In genomic region chr2:152922376-152922775, GRCm38 (mm10) we compare ENCODE assay signal across 19 mouse cellular contexts. TPM values are rescaled to one million over a fixed set of nuclear protein-coding genes. Genes with fewer than 3 reads are reported as not detected.
DNase-seq lines count a peak whose midpoint lies in the region; ATAC-seq lines count a peak whose summit lies in the region.
"Had no signal": no experiment of that assay in that cellular context is flagged by ENCODE, and none has a peak within 500 bp of the region (broad histone marks: within the 10 kb centered on the region; RNA-seq: fewer than 3 reads in every experiment).

No protein-coding gene starts in this region.

- no peaks in the 10 kb centered on the region for H3K36me3 ChIP-seq in midbrain, embryonic 10.5 days
- no peaks in the 10 kb centered on the region for H3K36me3 ChIP-seq in midbrain, embryonic 16.5 days (ENCODE audit: control insufficient read depth, insufficient read depth, low read length)
- H3K36me3 ChIP-seq in embryonic facial prominence, embryonic 13.5 days, result no peaks in the 10 kb centered on the region
- H3K36me3 ChIP-seq: kidney, embryonic 15.5 days; lung, embryonic 15.5 days had no signal

- DNase-seq in gastrocnemius, postnatal 25 days, result peak; percentile 33
- DNase-seq in gastrocnemius, adult 8-10 months (ENCODE audit: low spot score in 2 of 2), result no peak
- DNase-seq in midbrain, embryonic 10.5 days (ENCODE audit: low spot score), result no peak
- peak; percentile 41 for DNase-seq in retina, embryonic 14.5 days (ENCODE audit: low spot score)
- no peak for DNase-seq in left cerebral cortex, postnatal 25 days (ENCODE audit: low spot score in 2 of 2)
- DNase-seq: B cell, adult 2 months; cerebellum, adult 11 months; forebrain, postnatal 0 days; gastrocnemius, postnatal 36 days had no signal

- H3K9ac ChIP-seq in midbrain, embryonic 16.5 days (ENCODE audit: low read depth, low read length), result no peak overlapping the region
- H3K9ac ChIP-seq in embryonic facial prominence, embryonic 13.5 days, result peak overlapping the region; percentile 32
- H3K9ac ChIP-seq: forebrain, postnatal 0 days; kidney, embryonic 15.5 days; lung, embryonic 15.5 days had no signal

- H3K4me3 ChIP-seq in midbrain, embryonic 10.5 days, result no peak overlapping the region
- no peak overlapping the region for H3K4me3 ChIP-seq in midbrain, embryonic 16.5 days (ENCODE audit: low read depth, low read length)
- H3K4me3 ChIP-seq in embryonic facial prominence, embryonic 13.5 days, result no peak overlapping the region
- H3K4me3 ChIP-seq: kidney, embryonic 15.5 days; lung, embryonic 15.5 days had no signal

- ATAC-seq in midbrain, embryonic 16.5 days, result no peak
- no peak for ATAC-seq in embryonic facial prominence, embryonic 13.5 days (ENCODE audit: insufficient number of reproducible peaks, insufficient read depth, low FRiP score, low TSS enrichment, low read depth)
- no peak for ATAC-seq in granulocyte monocyte progenitor cell, adult 5-6 weeks (replicated peaks; ENCODE audit: poor library complexity, severe bottlenecking)
- ATAC-seq: forebrain, postnatal 0 days had no signal

- intact Hi-C loops in left cerebral cortex, postnatal 25 days (cut with DNase I), result no loop called here

- peaks cover 8% of the 10 kb centered on the region for H3K27me3 ChIP-seq in midbrain, embryonic 10.5 days (ENCODE audit: low read depth, poor library complexity, severe bottlenecking)
- no peaks in the 10 kb centered on the region for H3K27me3 ChIP-seq in midbrain, embryonic 16.5 days (ENCODE audit: control insufficient read depth, insufficient read depth, low read depth, low read length)
- peaks cover 2% of the 10 kb centered on the region; the same call in 1 of the 2 replicates for H3K27me3 ChIP-seq in embryonic facial prominence, embryonic 13.5 days
- H3K27me3 ChIP-seq: kidney, embryonic 15.5 days had no signal

- 35% methylated on average over 7 of the region's 7 CpGs for WGBS in midbrain, embryonic 10.5 days
- WGBS in midbrain, embryonic 16.5 days, result 35% methylated on average over 6 of the region's 7 CpGs
- 14% methylated on average over 7 of the region's 7 CpGs for WGBS in embryonic facial prominence, embryonic 13.5 days

- peaks cover 55% of the 10 kb centered on the region for H3K4me1 ChIP-seq in midbrain, embryonic 10.5 days
- no peaks in the 10 kb centered on the region for H3K4me1 ChIP-seq in midbrain, embryonic 16.5 days (ENCODE audit: control insufficient read depth, insufficient read depth, low read length)
- peaks cover 20% of the 10 kb centered on the region for H3K4me1 ChIP-seq in embryonic facial prominence, embryonic 13.5 days

- H3K27ac ChIP-seq in midbrain, embryonic 10.5 days (replicated peaks), result peak overlapping the region; percentile 42
- no peak overlapping the region for H3K27ac ChIP-seq in midbrain, embryonic 16.5 days (ENCODE audit: low read length)
- no peak overlapping the region for H3K27ac ChIP-seq in embryonic facial prominence, embryonic 13.5 days
- H3K27ac ChIP-seq: kidney, embryonic 15.5 days; lung, embryonic 15.5 days had no signal

- no peak overlapping the region for H3K4me2 ChIP-seq in midbrain, embryonic 16.5 days (ENCODE audit: low read length)
- no peak overlapping the region for H3K4me2 ChIP-seq in embryonic facial prominence, embryonic 13.5 days
- H3K4me2 ChIP-seq: kidney, embryonic 15.5 days; liver, embryonic 11.5 days; lung, embryonic 15.5 days had no signal

- no peaks in the 10 kb centered on the region for H3K9me3 ChIP-seq in midbrain, embryonic 10.5 days (replicated peaks)
- H3K9me3 ChIP-seq in midbrain, embryonic 16.5 days (replicated peaks; ENCODE audit: control insufficient read depth, low read length, poor library complexity, severe bottlenecking), result no peaks in the 10 kb centered on the region
- no peaks in the 10 kb centered on the region for H3K9me3 ChIP-seq in embryonic facial prominence, embryonic 13.5 days
- H3K9me3 ChIP-seq: kidney, embryonic 15.5 days; lung, embryonic 15.5 days had no signal

RNA-seq across cellular contexts. Expression of gene Foxs1, which starts 10.6 kb away (rescaled TPM):
- 1 to 10 TPM; 1.8 to 2.4 TPM for total RNA-seq in gastrocnemius, postnatal 25 days (2021)
- total RNA-seq in gastrocnemius, adult 8-10 months (2022), result under 1 TPM; 0.24 to 0.94 (median 0.51) TPM
- 0.58 and 1.5 TPM in 2 replicates for polyA plus RNA-seq in midbrain, embryonic 10.5 days (2016; fragmentation: Nextera tagmentation; extraction: Ambion mirVana)
- polyA plus RNA-seq in midbrain, embryonic 16.5 days (2015; fragmentation: Nextera tagmentation; extraction: Ambion mirVana), result 4.0 and 4.3 TPM in 2 replicates
- 0.83 TPM in 1 of 2 replicates, not detected in the other for polyA plus RNA-seq in embryonic facial prominence, embryonic 13.5 days (2015; fragmentation: Nextera tagmentation; extraction: Ambion mirVana)
- total RNA-seq in granulocyte monocyte progenitor cell, adult 5-6 weeks (2014; fragmentation: Nextera tagmentation), result not detected in 2 replicates
- not detected in 2 replicates for total RNA-seq in granulocyte monocyte progenitor cell, adult 5-6 weeks (2017)
- total RNA-seq in left cerebral cortex, postnatal 25 days (2021), result 1 to 10 TPM; 1.0 TPM
- total RNA-seq: megakaryocyte, adult 5-6 weeks had no signal

RNA-seq across cellular contexts. Expression of gene Mylk2, which starts 11.2 kb away (rescaled TPM):
- total RNA-seq in gastrocnemius, postnatal 25 days (2021), result 100 to 1,000 TPM; 290 to 471 TPM
- 100 to 1,000 TPM; 731 to 847 (median 747) TPM for total RNA-seq in gastrocnemius, adult 8-10 months (2022)
- 0.06 and 0.07 TPM in 2 replicates for polyA plus RNA-seq in midbrain, embryonic 10.5 days (2016; fragmentation: Nextera tagmentation; extraction: Ambion mirVana)
- polyA plus RNA-seq in midbrain, embryonic 16.5 days (2015; fragmentation: Nextera tagmentation; extraction: Ambion mirVana), result 0.14 TPM in 1 of 2 replicates, not detected in the other
- not detected in 2 replicates for polyA plus RNA-seq in embryonic facial prominence, embryonic 13.5 days (2015; fragmentation: Nextera tagmentation; extraction: Ambion mirVana)
- total RNA-seq in granulocyte monocyte progenitor cell, adult 5-6 weeks (2014; fragmentation: Nextera tagmentation), result not detected in 2 replicates
- total RNA-seq in granulocyte monocyte progenitor cell, adult 5-6 weeks (2017), result not detected in 2 replicates
- total RNA-seq in left cerebral cortex, postnatal 25 days (2021), result not detected
- total RNA-seq: adrenal gland, adult 18-20 months; megakaryocyte, adult 5-6 weeks had no signal
- polyA plus RNA-seq: forebrain, postnatal 0 days; liver, embryonic 11.5 days; testis, adult 2 months had no signal

RNA-seq across cellular contexts. Expression of gene Dusp15, which starts 29.1 kb away (rescaled TPM):
- total RNA-seq in gastrocnemius, postnatal 25 days (2021), result 1 to 10 TPM; 1.1 to 1.5 TPM
- total RNA-seq in gastrocnemius, adult 8-10 months (2022), result under 1 TPM in 3 of 4 experiments, not detected in 1; 0.16 to 0.62 (median 0.39) TPM
- polyA plus RNA-seq in midbrain, embryonic 10.5 days (2016; fragmentation: Nextera tagmentation; extraction: Ambion mirVana), result 0.60 and 1.3 TPM in 2 replicates
- polyA plus RNA-seq in midbrain, embryonic 16.5 days (2015; fragmentation: Nextera tagmentation; extraction: Ambion mirVana), result 10.6 and 13.7 TPM in 2 replicates
- polyA plus RNA-seq in embryonic facial prominence, embryonic 13.5 days (2015; fragmentation: Nextera tagmentation; extraction: Ambion mirVana), result 0.37 and 0.39 TPM in 2 replicates
- total RNA-seq in granulocyte monocyte progenitor cell, adult 5-6 weeks (2014; fragmentation: Nextera tagmentation), result not detected in 2 replicates
- not detected in 2 replicates for total RNA-seq in granulocyte monocyte progenitor cell, adult 5-6 weeks (2017)
- total RNA-seq in left cerebral cortex, postnatal 25 days (2021), result 10 to 100 TPM; 17.8 to 23.4 TPM
- total RNA-seq: megakaryocyte, adult 5-6 weeks had no signal
- polyA plus RNA-seq: heart, postnatal 0 days; liver, embryonic 11.5 days had no signal

RNA-seq across cellular contexts. Expression of gene Ttll9, which starts 39.9 kb away (rescaled TPM):
- not detected for total RNA-seq in gastrocnemius, postnatal 25 days (2021)
- total RNA-seq in gastrocnemius, adult 8-10 months (2022), result not detected
- polyA plus RNA-seq in midbrain, embryonic 10.5 days (2016; fragmentation: Nextera tagmentation; extraction: Ambion mirVana), result 1.3 and 1.4 TPM in 2 replicates
- 6.8 and 9.2 TPM in 2 replicates for polyA plus RNA-seq in midbrain, embryonic 16.5 days (2015; fragmentation: Nextera tagmentation; extraction: Ambion mirVana)
- polyA plus RNA-seq in embryonic facial prominence, embryonic 13.5 days (2015; fragmentation: Nextera tagmentation; extraction: Ambion mirVana), result 0.36 and 0.42 TPM in 2 replicates
- 2.4 and 13.4 TPM in 2 replicates for total RNA-seq in granulocyte monocyte progenitor cell, adult 5-6 weeks (2014; fragmentation: Nextera tagmentation)
- 1.7 and 2.5 TPM in 2 replicates for total RNA-seq in granulocyte monocyte progenitor cell, adult 5-6 weeks (2017)
- total RNA-seq in left cerebral cortex, postnatal 25 days (2021), result 1 to 10 TPM; 1.7 to 2.6 TPM
- total RNA-seq: gastrocnemius, postnatal 36 days had no signal

Comparison
In these comparisons a context has a peak if more than half of its experiments do, and no peak if none do; other contexts are left out.
1. DNase-seq: peak in gastrocnemius, postnatal 25 days (single experiment) and retina, embryonic 14.5 days (single experiment); none in gastrocnemius, adult 8-10 months (0 of 2), midbrain, embryonic 10.5 days (single experiment) and left cerebral cortex, postnatal 25 days (0 of 2).
2. RNA of gene Mylk2, which starts 11.2 kb away (total RNA-seq): 731 to 847 TPM in gastrocnemius, adult 8-10 months and 290 to 471 TPM in gastrocnemius, postnatal 25 days; not detected in left cerebral cortex, postnatal 25 days and not detected in granulocyte monocyte progenitor cell, adult 5-6 weeks; every median in the first group is over 100 times any median in the second.
3. RNA of gene Dusp15, which starts 29.1 kb away (total RNA-seq): 17.8 to 23.4 TPM in left cerebral cortex, postnatal 25 days; 1.1 to 1.5 TPM in gastrocnemius, postnatal 25 days, 0.16 to 0.62 TPM in gastrocnemius, adult 8-10 months and not detected in granulocyte monocyte progenitor cell, adult 5-6 weeks; every median in the first group is over 4 times any median in the second.